Mouse (Mus musculus): ENCODE results near the gene Dbr1. TPM values are rescaled to one million over a fixed set of nuclear protein-coding genes. Genes with fewer than 3 reads are reported as not detected.

The Dbr1 gene
- total and polyA plus RNA-seq, 2 experiments from 2014 or later, result 15.7 to 26.2 TPM

DNA sequence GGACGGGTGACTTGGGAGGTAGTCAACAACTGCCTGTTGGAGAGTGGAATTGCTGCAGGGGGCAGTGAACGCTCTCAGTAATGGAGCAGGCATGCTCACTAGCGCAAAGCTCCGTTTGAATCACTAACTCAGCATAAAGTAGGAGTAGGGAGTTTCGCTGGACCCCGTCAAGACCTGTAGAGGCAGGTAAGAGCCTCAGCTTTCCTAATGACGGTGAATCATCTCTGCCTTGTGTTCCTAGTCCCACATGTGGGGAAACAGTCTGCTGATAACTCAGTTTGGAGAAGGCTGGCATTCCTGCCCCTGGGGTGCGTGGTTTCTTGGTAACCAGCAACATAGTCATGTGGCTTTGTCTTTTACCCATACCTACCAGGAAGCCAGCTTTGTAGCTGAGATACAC is 56.7 kb downstream of the Dbr1 start:
- TF ChIP-seq CTCF (IDR thresholded peaks at IDR 0.05), result peak; percentile 44
- 18% methylated on average over 8 of the region's 8 CpGs for WGBS
- ATAC-seq (ENCODE audit: low FRiP score), result no peak

More for the DNA sequence above, 56.7 kb downstream of the Dbr1 start:
- H3K27ac ChIP-seq (ENCODE audit: low read depth, low read length), result 0 out of 2 replicates have a peak overlapping the region, but pooled peaks have one; percentile 6
- H3K4me3 ChIP-seq (ENCODE audit: low read depth, low read length), result no peak overlapping the region
- DNase-seq (ENCODE audit: low spot score), result peak; percentile 52
- H3K4me2 ChIP-seq (ENCODE audit: low read depth, low read length, poor library complexity, severe bottlenecking), result peak overlapping the region; percentile 28
- H3K9me3 ChIP-seq (ENCODE audit: low read length), result no peaks in the 10 kb centered on the region
- no peaks in the 10 kb centered on the region for H3K27me3 ChIP-seq (ENCODE audit: insufficient read depth, low read length)
- peaks cover 8% of the 10 kb centered on the region for H3K4me1 ChIP-seq (ENCODE audit: insufficient read depth, low read length)
- H3K9ac ChIP-seq (replicated peaks; ENCODE audit: low read length, poor library complexity, severe bottlenecking), result no peak overlapping the region
- peaks cover 5% of the 10 kb centered on the region; the same call in 1 of the 2 replicates for H3K36me3 ChIP-seq (ENCODE audit: insufficient read depth, low read length)

Other genes starting within 250 kb of the Dbr1 start
- 0.82 and 1.1 TPM in 2 replicates for gene Esyt3, start 217.2 kb upstream of the Dbr1 start, total RNA-seq (2014; rRNA removed)
- gene Esyt3, start 217.2 kb upstream of the Dbr1 start, polyA plus RNA-seq (2015; fragmentation: Nextera tagmentation; extraction: Ambion mirVana), result 1.4 and 1.8 TPM in 2 replicates
- 73.8 and 92.9 TPM in 2 replicates for gene Mras, start 138.4 kb upstream of the Dbr1 start, total RNA-seq (2014; rRNA removed)
- gene Mras, start 138.4 kb upstream of the Dbr1 start, polyA plus RNA-seq (2015; fragmentation: Nextera tagmentation; extraction: Ambion mirVana), result 70.0 and 72.6 TPM in 2 replicates
- gene Nme9, start 124.3 kb upstream of the Dbr1 start, total RNA-seq (2014; rRNA removed), result 0.42 and 1.2 TPM in 2 replicates
- 0.72 and 0.90 TPM in 2 replicates for gene Nme9, start 124.3 kb upstream of the Dbr1 start, polyA plus RNA-seq (2015; fragmentation: Nextera tagmentation; extraction: Ambion mirVana)
- 75.9 and 87.9 TPM in 2 replicates for gene Armc8, start 6.9 kb upstream of the Dbr1 start, total RNA-seq (2014; rRNA removed)
- 75.4 and 77.5 TPM in 2 replicates for gene Armc8, start 6.9 kb upstream of the Dbr1 start, polyA plus RNA-seq (2015; fragmentation: Nextera tagmentation; extraction: Ambion mirVana)
- gene A4gnt, start 36.7 kb downstream of the Dbr1 start, total RNA-seq (2014; rRNA removed), result not detected in 2 replicates
- gene A4gnt, start 36.7 kb downstream of the Dbr1 start, polyA plus RNA-seq (2015; fragmentation: Nextera tagmentation; extraction: Ambion mirVana), result not detected in 2 replicates
- 19.9 and 22.5 TPM in 2 replicates for gene Dzip1l, start 53.7 kb downstream of the Dbr1 start, total RNA-seq (2014; rRNA removed)
- 7.1 and 8.1 TPM in 2 replicates for gene Dzip1l, start 53.7 kb downstream of the Dbr1 start, polyA plus RNA-seq (2015; fragmentation: Nextera tagmentation; extraction: Ambion mirVana)
- not detected in 2 replicates for gene Cldn18, start 141.5 kb downstream of the Dbr1 start, total RNA-seq (2014; rRNA removed)
- not detected in 2 replicates for gene Cldn18, start 141.5 kb downstream of the Dbr1 start, polyA plus RNA-seq (2015; fragmentation: Nextera tagmentation; extraction: Ambion mirVana)

All from midbrain, postnatal 0 days (tissue).